Mouse (Mus musculus) forebrain, embryonic 14.5 days (tissue): ENCODE results near the gene Agbl4. TPM values are rescaled to one million over a fixed set of nuclear protein-coding genes. Genes with fewer than 3 reads are reported as not detected.

ENCODE experiments used
- ATAC-seq: fragments of 200-750 bp; cut with Nextera tagmentation; 2 replicates; pipeline ENCODE4 v1.8.0; 2017; ENCODE audit warnings: mild to moderate bottlenecking, moderate library complexity
- DNase-seq: peaks from one replicate; pipeline ENCODE4 v3.0.0-alpha.2; 2015; ENCODE audit warnings: low spot score
- H3K27ac ChIP-seq: fragments of 300-500 bp; sonication (generic); 2 replicates; pipeline ENCODE4 v1.5.1; 2014; ENCODE audit warnings: low read depth, mild to moderate bottlenecking, control low read depth, low read length, moderate library complexity
- H3K27me3 ChIP-seq: fragments of 300-500 bp; sonication (generic); replicated peaks from 2 replicates; pipeline ENCODE4 v1.6.1; 2014; ENCODE audit warnings: low read length, control low read depth, mixed read lengths; ENCODE audit not compliant: control insufficient read depth, insufficient read depth
- H3K36me3 ChIP-seq: fragments of 300-500 bp; sonication (generic); 2 replicates; pipeline ENCODE4 v1.6.1; 2014; ENCODE audit warnings: low read length, control low read depth; ENCODE audit not compliant: control insufficient read depth, insufficient read depth
- H3K4me1 ChIP-seq: fragments of 300-500 bp; sonication (generic); 2 replicates; pipeline ENCODE4 v1.6.1; 2014; ENCODE audit warnings: antibody characterized with exemption, low read length, control low read depth; ENCODE audit not compliant: control insufficient read depth, insufficient read depth
- H3K4me2 ChIP-seq: fragments of 300-500 bp; sonication (generic); 2 replicates; pipeline ENCODE4 v1.6.1; 2014; ENCODE audit warnings: mild to moderate bottlenecking, control low read depth, low read length
- H3K4me3 ChIP-seq: fragments of 300-500 bp; sonication (generic); 2 replicates; pipeline ENCODE4 v1.5.1; 2014; ENCODE audit warnings: low read depth, low read length, control low read depth
- H3K9ac ChIP-seq: fragments of 300-500 bp; sonication (generic); 2 replicates; pipeline ENCODE4 v1.6.1; 2014; ENCODE audit warnings: mild to moderate bottlenecking, low read length, control low read depth, moderate library complexity
- H3K9me3 ChIP-seq: fragments of 300-500 bp; sonication (generic); replicated peaks from 2 replicates; pipeline ENCODE4 v1.6.1; 2016; ENCODE audit warnings: low read length, control low read depth, mixed read lengths; ENCODE audit not compliant: control insufficient read depth
- WGBS: fragments of 180-500 bp; shearing (Covaris S2); extraction: QIAGEN DNeasy Blood & Tissue Kit; methylation state at CpG from one replicate; pipeline ENCODE4 v1.1.7; 2014; 5-methylcytosine and 5-hydroxymethylcytosine counted together
- polyA plus RNA-seq: library from polyadenylated mRNA; unstranded; fragments of >200 nt; fragmentation: Nextera tagmentation; extraction: Ambion mirVana; gene quantifications from 2 replicates; pipeline ENCODE4 v1.2.1, GENCODE M21; 2014

The Agbl4 gene
- polyA plus RNA-seq, 1 experiment from 2014 or later = 2.3 TPM

DNA sequence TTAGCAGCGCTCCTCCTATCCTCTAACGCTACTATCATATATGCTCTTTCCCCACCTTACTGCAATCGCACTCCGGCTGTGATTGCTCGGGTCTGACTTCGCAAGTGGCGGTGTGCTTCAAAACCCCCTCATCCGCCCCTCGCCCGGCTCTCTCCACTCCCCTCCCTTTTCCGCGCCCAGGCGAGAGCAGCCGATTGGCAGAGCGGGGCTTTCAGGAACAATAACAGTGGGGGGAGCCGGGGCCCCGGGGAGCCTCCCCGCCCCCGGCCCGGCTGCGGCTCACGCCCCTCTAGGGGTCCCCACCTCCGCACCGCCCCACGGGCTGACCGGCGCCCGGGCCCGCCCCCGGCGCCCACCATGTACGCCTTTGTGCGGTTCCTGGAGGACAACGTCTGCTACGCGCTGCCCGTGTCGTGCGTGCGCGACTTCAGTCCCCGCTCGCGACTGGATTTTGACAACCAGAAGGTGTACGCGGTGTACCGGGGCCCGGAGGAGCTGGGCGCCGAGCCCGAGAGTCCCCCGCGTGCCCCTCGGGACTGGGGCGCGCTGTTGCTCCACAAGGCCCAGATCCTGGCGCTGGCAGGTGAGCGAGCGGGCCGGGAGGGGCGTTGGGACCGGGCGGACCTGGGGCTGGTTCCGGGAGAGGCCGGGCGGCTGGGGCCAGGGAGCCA lies 1017.5 kb downstream of the Agbl4 start, which contains the start of gene Bend5:
Gene Bend5, plus strand, starts transcription at position 189 of the 671 bp plus-strand sequence.
- H3K4me1 ChIP-seq = peaks cover 13% of the 10 kb centered on the region
- H3K27ac ChIP-seq = peak within 1 kb of the TSS; percentile 89
- peak within 1 kb of the TSS; percentile 77 for H3K4me2 ChIP-seq
- peak; percentile 98 for ATAC-seq
- H3K9ac ChIP-seq = peak within 1 kb of the TSS; percentile 99
- no peaks in the 10 kb centered on the region for H3K27me3 ChIP-seq
- H3K36me3 ChIP-seq = 0 out of 2 replicates have a peak, but pooled peaks cover 4% of the 10 kb centered on the region
- DNase-seq = peak; percentile 94
- no peaks in the 10 kb centered on the region for H3K9me3 ChIP-seq
- under 1% methylated on average over 63 of the region's 66 CpGs for WGBS
- peak within 1 kb of the TSS; percentile 81 for H3K4me3 ChIP-seq

DNA sequence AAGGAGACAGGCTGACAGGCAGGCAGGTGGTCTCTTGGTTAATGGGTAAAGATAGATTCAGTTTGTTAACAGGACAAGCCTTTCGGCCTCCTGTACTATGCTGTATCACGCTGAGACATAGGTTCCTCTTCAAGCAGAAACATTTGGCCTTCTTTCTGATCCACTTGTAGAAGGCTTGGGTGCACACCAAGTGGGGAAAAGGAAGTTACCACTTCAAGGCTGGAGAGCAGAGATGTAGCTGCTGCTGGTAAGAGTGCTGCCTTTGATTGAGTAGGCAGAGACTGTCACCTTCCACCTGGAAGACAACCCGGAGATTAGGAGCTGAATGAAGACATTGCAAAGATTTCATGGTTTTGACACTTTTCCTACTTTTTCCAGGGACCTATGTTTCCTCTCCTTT lies 1018.7 kb downstream of the Agbl4 start:
- ATAC-seq = no peak
- Histone ChIP-seq H3K4me1 (peaks cover 13% of the 10 kb centered on the region), H3K4me2 (peak overlapping the region; percentile 77), H3K27ac (no peak overlapping the region), H3K9ac (peak overlapping the region; percentile 99), H3K9me3 (no peaks in the 10 kb centered on the region), H3K27me3 (no peaks in the 10 kb centered on the region), H3K4me3 (peak overlapping the region; percentile 81), H3K36me3 (0 out of 2 replicates have a peak, but pooled peaks cover 4% of the 10 kb centered on the region)
- DNase-seq = no peak
- 74% methylated on average over 3 of the region's 3 CpGs for WGBS

DNA sequence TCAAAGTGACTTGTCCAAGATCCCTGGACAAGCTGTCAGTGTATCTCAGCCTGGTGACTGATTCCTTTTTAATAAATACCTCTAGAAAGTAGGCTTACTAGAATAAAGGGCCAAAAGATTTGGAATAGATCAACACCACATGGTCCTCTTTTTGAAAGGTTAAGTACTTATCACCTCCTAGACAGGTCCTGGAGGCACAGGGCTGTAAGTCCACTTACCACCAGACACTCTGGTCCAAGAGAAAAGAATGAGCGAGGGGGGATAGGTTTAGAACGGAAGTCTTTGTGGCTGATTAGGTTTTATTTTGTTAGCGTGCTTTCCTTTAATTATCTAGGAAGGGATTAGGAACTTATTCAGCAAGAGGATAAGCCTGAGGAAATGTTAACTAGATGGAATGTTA lies 1019.1 kb downstream of the Agbl4 start:
- Histone ChIP-seq H3K4me2 (peak overlapping the region; percentile 77), H3K9ac (peak overlapping the region; percentile 99; the same call in 1 of the 2 replicates), H3K4me1 (peaks cover 13% of the 10 kb centered on the region), H3K9me3 (no peaks in the 10 kb centered on the region), H3K36me3 (0 out of 2 replicates have a peak, but pooled peaks cover 4% of the 10 kb centered on the region), H3K27ac (no peak overlapping the region), H3K27me3 (no peaks in the 10 kb centered on the region), H3K4me3 (peak overlapping the region; percentile 81; the same call in 1 of the 2 replicates)
- WGBS = 28% methylated on average over 3 of the region's 3 CpGs
- no peak for DNase-seq
- no peak for ATAC-seq

DNA sequence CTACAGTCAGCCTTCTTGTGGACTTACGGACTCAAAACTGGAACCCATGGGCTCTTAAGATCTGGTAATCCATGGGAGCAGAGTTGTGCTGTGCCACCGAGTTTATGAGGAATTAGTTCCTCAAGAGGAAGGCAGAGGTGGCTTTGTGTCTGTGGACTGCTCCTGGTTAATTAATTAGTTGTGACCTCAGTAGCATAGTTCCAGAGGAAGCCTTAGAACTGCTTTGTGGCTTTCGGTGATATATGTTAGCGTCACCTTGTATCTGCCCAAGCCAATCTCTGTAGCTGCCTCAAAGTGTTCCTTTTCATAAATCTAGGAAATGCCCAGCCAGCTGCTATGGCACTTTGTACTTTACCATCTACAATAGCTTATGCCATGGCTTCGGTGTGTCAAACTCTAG lies 1020.3 kb downstream of the Agbl4 start:
- DNase-seq (no peak), ATAC-seq (no peak)
- 81% methylated on average over 5 of the region's 5 CpGs for WGBS
- Histone ChIP-seq H3K4me2 (no peak overlapping the region), H3K27me3 (no peaks in the 10 kb centered on the region), H3K9me3 (no peaks in the 10 kb centered on the region), H3K36me3 (0 out of 2 replicates have a peak, but pooled peaks cover 4% of the 10 kb centered on the region), H3K9ac (no peak overlapping the region), H3K27ac (no peak overlapping the region), H3K4me1 (peaks cover 13% of the 10 kb centered on the region), H3K4me3 (no peak overlapping the region)

DNA sequence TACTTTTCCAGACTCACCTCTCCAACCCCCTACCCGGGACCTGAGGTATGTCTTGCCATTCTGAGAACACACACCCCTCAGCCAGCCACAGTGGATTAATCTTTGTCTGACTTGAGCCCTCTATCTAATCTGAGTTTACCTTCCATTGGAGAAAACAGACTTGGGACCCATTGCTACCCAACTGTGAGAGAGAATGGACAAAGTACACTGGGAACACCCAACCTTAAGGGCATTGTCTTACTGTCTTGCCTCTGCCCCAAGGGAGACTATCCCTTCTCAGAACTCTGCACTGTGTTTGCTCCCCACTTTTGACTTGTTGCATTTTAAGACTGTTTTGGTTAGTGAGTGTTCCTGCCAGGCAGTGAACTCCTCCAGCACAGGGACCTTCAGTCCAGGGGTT lies 1022.0 kb downstream of the Agbl4 start:
- DNase-seq (no peak), ATAC-seq (no peak)
- H3K27me3 ChIP-seq = no peaks in the 10 kb centered on the region
- no peak overlapping the region for H3K4me3 ChIP-seq
- peaks cover 9% of the 10 kb centered on the region for H3K4me1 ChIP-seq
- H3K27ac ChIP-seq = no peak overlapping the region
- H3K9ac ChIP-seq = no peak overlapping the region
- H3K9me3 ChIP-seq = no peaks in the 10 kb centered on the region
- WGBS = 80% methylated on average over 1 of the region's 1 CpGs
- no peak overlapping the region for H3K4me2 ChIP-seq
- H3K36me3 ChIP-seq = 0 out of 2 replicates have a peak, but pooled peaks cover 4% of the 10 kb centered on the region

DNA sequence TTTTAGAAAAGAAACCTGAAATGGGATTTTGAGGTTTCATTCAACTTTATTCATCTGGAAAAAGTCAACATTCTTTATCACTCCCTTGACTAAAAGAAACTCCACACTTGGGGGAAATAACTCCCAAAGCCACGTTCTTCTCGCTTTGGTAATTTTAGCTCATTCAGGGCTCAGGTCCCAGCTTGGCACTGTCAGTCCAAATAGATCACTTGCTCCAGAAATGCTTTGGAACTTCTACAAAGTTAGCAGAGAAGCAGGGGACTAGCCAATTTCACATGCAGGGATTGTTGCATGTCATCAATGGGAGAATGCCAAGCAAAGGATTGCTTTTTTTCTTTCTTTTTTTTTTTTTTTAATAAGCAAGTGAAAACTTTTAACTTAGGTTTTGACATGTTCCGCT lies 1022.6 kb downstream of the Agbl4 start:
- H3K4me1 ChIP-seq = peaks cover 9% of the 10 kb centered on the region
- no peaks in the 10 kb centered on the region for H3K9me3 ChIP-seq
- H3K4me2 ChIP-seq = no peak overlapping the region
- WGBS = 89% methylated on average over 3 of the region's 3 CpGs
- H3K27me3 ChIP-seq = no peaks in the 10 kb centered on the region
- peak; percentile 19 for DNase-seq
- ATAC-seq = no peak
- 0 out of 2 replicates have a peak, but pooled peaks cover 7% of the 10 kb centered on the region for H3K36me3 ChIP-seq
- no peak overlapping the region for H3K4me3 ChIP-seq
- H3K27ac ChIP-seq = no peak overlapping the region
- no peak overlapping the region for H3K9ac ChIP-seq

DNA sequence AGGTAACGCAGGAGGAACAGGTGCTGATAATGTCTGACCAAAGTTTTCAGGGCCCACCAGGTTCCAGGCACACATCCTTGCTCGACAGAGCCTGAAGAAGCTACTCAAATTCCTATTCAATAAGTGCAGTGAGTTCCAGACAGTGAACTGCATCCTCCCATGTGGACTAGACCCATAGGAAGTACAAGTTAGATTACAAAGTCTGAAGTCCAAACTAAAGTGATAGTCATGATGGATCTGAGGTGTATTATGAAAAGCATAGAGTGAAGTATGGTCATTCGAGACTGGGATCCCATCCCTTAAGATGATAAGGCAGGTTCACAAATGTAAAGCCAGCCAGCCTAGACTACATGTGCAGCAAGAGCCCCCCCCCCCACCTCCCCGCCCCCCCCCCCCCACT lies 1023.5 kb downstream of the Agbl4 start:
- Histone ChIP-seq H3K4me1 (peaks cover 4% of the 10 kb centered on the region), H3K9me3 (no peaks in the 10 kb centered on the region), H3K9ac (no peak overlapping the region), H3K27me3 (no peaks in the 10 kb centered on the region), H3K4me3 (no peak overlapping the region), H3K36me3 (0 out of 2 replicates have a peak, but pooled peaks cover 12% of the 10 kb centered on the region), H3K4me2 (no peak overlapping the region), H3K27ac (no peak overlapping the region)
- 84% methylated on average over 4 of the region's 4 CpGs for WGBS
- ATAC-seq (no peak), DNase-seq (no peak)

DNA sequence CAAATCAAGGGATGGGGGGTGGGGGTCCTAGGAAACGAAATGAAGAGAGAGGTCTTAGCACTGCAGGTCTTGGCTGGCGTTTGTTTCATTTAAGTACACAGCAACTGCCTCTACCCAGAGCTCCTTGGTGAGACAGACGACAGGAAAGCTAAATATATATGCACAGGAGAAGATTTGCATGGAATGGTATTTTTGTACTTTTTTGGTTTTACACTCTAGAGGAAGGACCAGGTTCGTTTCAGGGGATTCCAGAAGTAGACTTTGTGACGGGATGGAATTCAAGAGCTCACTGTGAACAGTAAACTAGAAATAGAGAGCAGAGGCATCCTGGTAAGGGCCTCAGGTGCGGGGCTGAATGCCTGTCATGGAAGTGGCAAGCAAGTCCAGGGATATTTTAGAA lies 1024.3 kb downstream of the Agbl4 start:
- Histone ChIP-seq H3K36me3 (0 out of 2 replicates have a peak, but pooled peaks cover 12% of the 10 kb centered on the region), H3K4me1 (no peaks in the 10 kb centered on the region; the same call in 1 of the 2 replicates), H3K4me2 (no peak overlapping the region), H3K27me3 (no peaks in the 10 kb centered on the region), H3K9me3 (no peaks in the 10 kb centered on the region), H3K4me3 (no peak overlapping the region), H3K27ac (no peak overlapping the region), H3K9ac (no peak overlapping the region)
- ATAC-seq (no peak), DNase-seq (no peak)
- WGBS = 90% methylated on average over 6 of the region's 6 CpGs

DNA sequence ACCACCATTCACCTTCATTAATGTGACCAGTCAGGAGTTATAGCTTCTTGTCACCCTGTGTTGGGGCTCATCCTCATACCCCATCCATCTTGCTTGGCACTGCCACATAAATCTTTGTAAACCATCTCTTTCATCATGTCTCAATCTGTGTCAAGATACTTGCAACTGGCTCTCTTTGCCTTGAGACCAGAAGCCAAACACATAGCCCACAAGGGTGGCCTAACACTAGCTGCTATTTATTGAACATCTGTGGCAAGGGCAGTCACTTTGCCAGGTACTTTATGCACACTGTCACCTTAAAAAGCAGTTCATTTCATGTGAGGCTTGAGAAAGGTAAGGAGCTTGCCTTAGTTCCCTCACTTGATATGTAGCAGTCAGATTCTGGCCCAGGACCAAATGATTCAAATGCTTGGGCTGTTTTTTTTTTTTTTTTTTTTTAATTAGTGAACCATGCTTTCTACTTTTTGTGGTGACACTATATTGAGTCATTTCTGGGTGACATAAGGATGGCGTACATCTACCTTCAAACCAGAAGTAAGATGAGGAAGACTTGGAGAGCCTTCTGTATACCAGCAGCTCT lies 1027.0 kb downstream of the Agbl4 start:
- H3K27me3 ChIP-seq = no peaks in the 10 kb centered on the region
- no peaks in the 10 kb centered on the region for H3K9me3 ChIP-seq
- H3K4me2 ChIP-seq = no peak overlapping the region
- H3K4me1 ChIP-seq = no peaks in the 10 kb centered on the region; the same call in 1 of the 2 replicates
- 100% methylated on average over 1 of the region's 1 CpGs for WGBS
- DNase-seq (no peak), ATAC-seq (no peak)
- 0 out of 2 replicates have a peak, but pooled peaks cover 7% of the 10 kb centered on the region for H3K36me3 ChIP-seq
- no peak overlapping the region for H3K4me3 ChIP-seq
- no peak overlapping the region for H3K27ac ChIP-seq
- no peak overlapping the region for H3K9ac ChIP-seq
